Mouse (Mus musculus) G1E (cell line): ENCODE measurements at regions not wholly inside any gene's neighbourhood (a gene's known extent, or its start where the extent isn't known, plus 50 kb on each side); places are given as distances from the start of the nearest gene placed in this dataset.
A peak's percentile ranks its signal among the peaks of the same experiment; 100 is the strongest.

Source experiments
- ATAC-seq: 2 replicates; pipeline ENCODE4 v1.8.0; 2016; ENCODE audit warnings: mild to moderate bottlenecking; ENCODE audit not compliant: insufficient number of reproducible peaks, poor library complexity, low FRiP score, severe bottlenecking; ENCODE audit errors: extremely low read depth
- DNase-seq: peaks from one replicate; pipeline ENCODE4 v3.0.0; 2012; ENCODE audit warnings: low spot score
- H3K27me3 ChIP-seq: 2 replicates; pipeline ENCODE4 v1.6.1; 2012; ENCODE audit warnings: mild to moderate bottlenecking, low read length, inconsistent platforms; ENCODE audit not compliant: insufficient read depth
- H3K36me3 ChIP-seq: replicated peaks from 2 replicates; pipeline ENCODE3; 2012; ENCODE audit warnings: mild to moderate bottlenecking, inconsistent platforms
- H3K4me1 ChIP-seq: 2 replicates; pipeline ENCODE4 v1.6.1; 2012; ENCODE audit warnings: low read depth, low read length, inconsistent platforms, mixed read lengths; ENCODE audit not compliant: insufficient read depth
- H3K4me3 ChIP-seq: 2 replicates; pipeline ENCODE4 v1.5.1; 2012; ENCODE audit warnings: low read depth, mild to moderate bottlenecking, inconsistent platforms, low read length, moderate library complexity, mixed read lengths
- H3K9me3 ChIP-seq: replicated peaks from 2 replicates; pipeline ENCODE4 v1.6.1; 2012; ENCODE audit warnings: inconsistent platforms
- CTCF ChIP-seq: IDR thresholded peaks from 2 replicates; pipeline ENCODE4 v1.5.1; 2012; ENCODE audit warnings: low read depth, low read length, inconsistent platforms, mixed read lengths
- GATA1 ChIP-seq: IDR thresholded peaks from 2 replicates; pipeline ENCODE4 v1.6.1; 2012; ENCODE audit warnings: borderline replicate concordance, low read length, inconsistent platforms, mixed read lengths
- GATA2 ChIP-seq: IDR thresholded peaks from 2 replicates; pipeline ENCODE4 v1.6.1; 2012; ENCODE audit warnings: low read depth, low read length, inconsistent platforms, borderline replicate concordance
- POLR2AphosphoS5 ChIP-seq: IDR thresholded peaks from 2 replicates; pipeline ENCODE4 v1.6.1; 2012; ENCODE audit warnings: low read depth, low read length, inconsistent platforms; ENCODE audit not compliant: insufficient replicate concordance
- TAL1 ChIP-seq: conservative IDR thresholded peaks from 2 replicates; pipeline ENCODE4 v1.6.1; 2012; ENCODE audit warnings: low read depth, low read length, inconsistent platforms, mixed read lengths

GRCm38 (mm10) chr9:122569511-122570455 is 177.4 kb upstream of the Topaz1 start:
- H3K4me3 ChIP-seq: 0 out of 2 replicates have a peak overlapping the region, but pooled peaks have one; percentile 23
- DNase-seq (no peak), ATAC-seq (no peak)
- TF ChIP-seq GATA2 (no peak), GATA1 (no peak), TAL1 (no peak), POLR2AphosphoS5 (no peak), CTCF (no peak)
- no peaks in the 10 kb centered on the region; the same call in 1 of the 2 replicates for H3K4me1 ChIP-seq
- H3K9me3 ChIP-seq: peaks cover 5% of the 10 kb centered on the region; the same call in 1 of the 2 replicates
- H3K36me3 ChIP-seq: no peaks in the 10 kb centered on the region
- H3K27me3 ChIP-seq: peaks cover 32% of the 10 kb centered on the region

GRCm38 (mm10) chr9:122571001-122571400 is 176.1 kb upstream of the Topaz1 start:
- H3K36me3 ChIP-seq: no peaks in the 10 kb centered on the region
- no peak for DNase-seq
- no peak overlapping the region for H3K4me3 ChIP-seq
- peaks cover 32% of the 10 kb centered on the region for H3K27me3 ChIP-seq
- H3K4me1 ChIP-seq: no peaks in the 10 kb centered on the region; the same call in 1 of the 2 replicates
- peaks cover 5% of the 10 kb centered on the region; the same call in 1 of the 2 replicates for H3K9me3 ChIP-seq
- ATAC-seq: no peak
- no peak for TF ChIP-seq POLR2AphosphoS5

GRCm38 (mm10) chr9:122571402-122572059 is 175.6 kb upstream of the Topaz1 start:
- no peaks in the 10 kb centered on the region; the same call in 1 of the 2 replicates for H3K4me1 ChIP-seq
- ATAC-seq: no peak
- H3K4me3 ChIP-seq: no peak overlapping the region
- H3K9me3 ChIP-seq: peaks cover 5% of the 10 kb centered on the region; the same call in 1 of the 2 replicates
- TF ChIP-seq GATA2 (no peak), GATA1 (no peak), POLR2AphosphoS5 (no peak), CTCF (no peak), TAL1 (no peak)
- peaks cover 32% of the 10 kb centered on the region for H3K27me3 ChIP-seq
- no peak for DNase-seq
- H3K36me3 ChIP-seq: no peaks in the 10 kb centered on the region

GRCm38 (mm10) chr9:122572060-122572835 is 174.9 kb upstream of the Topaz1 start:
- Histone ChIP-seq H3K36me3 (no peaks in the 10 kb centered on the region), H3K4me1 (no peaks in the 10 kb centered on the region; the same call in 1 of the 2 replicates), H3K4me3 (no peak overlapping the region), H3K9me3 (peaks cover 5% of the 10 kb centered on the region; the same call in 1 of the 2 replicates), H3K27me3 (peaks cover 32% of the 10 kb centered on the region)
- TF ChIP-seq GATA2 (no peak), CTCF (no peak), GATA1 (no peak), TAL1 (no peak)
- DNase-seq (no peak), ATAC-seq (no peak)

GRCm38 (mm10) chr9:122572836-122573267 is 174.3 kb upstream of the Topaz1 start:
- no peak for TF ChIP-seq TAL1
- TF ChIP-seq GATA2: no peak
- no peak for TF ChIP-seq GATA1
- no peak for TF ChIP-seq CTCF
- TF ChIP-seq POLR2AphosphoS5: no peak
- no peak for DNase-seq
- no peak for ATAC-seq
- Histone ChIP-seq H3K4me1 (no peaks in the 10 kb centered on the region; the same call in 1 of the 2 replicates), H3K4me3 (no peak overlapping the region), H3K27me3 (peaks cover 32% of the 10 kb centered on the region), H3K36me3 (no peaks in the 10 kb centered on the region), H3K9me3 (peaks cover 5% of the 10 kb centered on the region; the same call in 1 of the 2 replicates)
